Mouse (Mus musculus) liver (tissue): ENCODE measurements at regions not wholly inside any gene's neighbourhood (a gene's known extent, or its start where the extent isn't known, plus 50 kb on each side); places are given as distances from the start of the nearest gene placed in this dataset.
A peak's percentile ranks its signal among the peaks of the same experiment; 100 is the strongest.

Experiments used
- DNase-seq: peaks from one replicate; pipeline ENCODE4 v3.0.0-alpha.2; 2020; ENCODE audit warnings: mixed read lengths

- DNase-seq = no peak
Observed at GRCm38 (mm10) chr19:30289721-30290120, 57.0 kb downstream of the Mbl2 start.

- peak; percentile 14 for DNase-seq
Observed at GRCm38 (mm10) chr19:30295263-30295704, 62.5 kb downstream of the Mbl2 start.

DNA sequence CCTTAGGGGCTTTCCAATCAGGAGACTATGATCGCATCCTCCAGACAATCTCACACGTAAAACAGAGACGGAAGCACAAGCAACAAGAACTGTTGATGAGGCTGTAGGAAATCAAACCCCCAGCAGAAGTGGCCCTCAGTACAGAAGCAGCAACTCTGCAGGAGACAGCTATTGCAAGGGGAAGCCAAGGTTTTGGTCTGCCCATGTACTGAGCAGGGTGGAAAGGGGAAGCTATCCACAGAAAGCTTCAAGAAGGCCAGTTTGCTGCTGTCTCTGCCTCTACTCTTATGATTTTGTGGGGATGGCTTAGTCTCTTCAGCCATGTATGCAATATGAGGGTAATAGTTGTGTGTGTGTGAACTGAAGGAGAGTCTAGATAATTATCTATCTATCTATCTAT is 63.3 kb downstream of the Mbl2 start:
- DNase-seq = no peak

DNA sequence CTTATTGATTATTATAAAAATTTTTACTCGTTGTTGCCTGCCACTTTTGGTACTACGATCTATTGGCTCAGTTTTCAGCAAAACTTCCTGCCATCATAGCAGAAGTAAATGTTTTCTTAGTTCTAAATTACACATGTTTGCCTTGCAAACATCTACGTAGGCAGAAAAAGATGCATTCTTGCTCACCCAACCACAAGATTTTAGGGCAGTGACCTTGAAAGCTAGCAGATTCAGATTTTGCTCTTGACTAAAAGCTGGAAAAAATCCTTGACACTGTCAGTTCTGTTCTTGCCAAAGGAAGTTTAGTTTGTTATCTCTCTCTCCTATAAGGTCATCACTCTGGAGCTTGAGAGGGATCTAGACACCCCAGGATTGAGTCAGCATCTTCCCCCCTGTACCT is 66.8 kb downstream of the Mbl2 start:
- no peak for DNase-seq

- DNase-seq = no peak
Observed at GRCm38 (mm10) chr19:30302281-30302680, 69.5 kb downstream of the Mbl2 start.

DNA sequence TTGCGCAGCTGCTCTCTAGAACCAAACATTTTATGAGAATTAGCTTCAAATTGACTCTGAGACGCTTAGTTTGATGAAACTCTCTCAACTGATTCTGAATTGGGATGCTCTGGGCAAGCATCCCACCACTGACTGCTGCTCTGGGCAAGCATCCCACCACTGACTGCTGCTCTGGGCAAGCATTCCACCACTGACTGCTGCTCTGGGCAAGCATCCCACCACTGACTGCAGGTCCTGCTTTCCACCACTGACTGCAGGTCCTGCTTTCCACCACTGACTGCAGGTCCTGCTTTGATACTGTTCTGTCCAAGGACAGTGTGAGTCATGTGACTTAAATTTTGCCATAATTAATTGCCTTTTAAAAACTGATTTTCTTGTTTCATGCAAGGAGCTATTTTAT is 73.6 kb downstream of the Mbl2 start:
- DNase-seq = no peak

GRCm38 (mm10) chr19:30306919-30307318 is 74.2 kb downstream of the Mbl2 start:
- DNase-seq = no peak

DNA sequence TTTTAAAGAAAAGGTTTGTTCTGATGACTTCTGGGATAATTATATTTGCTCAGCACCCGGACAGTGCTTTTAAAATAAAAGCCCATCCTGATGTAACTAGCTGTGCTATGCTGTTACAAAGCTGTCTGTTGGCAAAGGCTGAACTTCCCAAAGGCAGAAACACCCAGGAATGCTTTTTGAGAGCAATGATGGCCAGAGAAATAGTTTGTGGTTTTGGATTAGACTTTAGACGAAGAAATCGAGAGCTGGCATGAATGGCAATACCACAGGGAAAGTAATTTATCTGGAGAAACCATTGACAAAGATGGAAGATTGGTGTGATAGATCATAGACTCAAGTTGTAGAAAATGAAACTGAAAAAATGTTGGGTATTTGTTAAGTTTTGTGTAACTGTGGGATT is 84.6 kb downstream of the Mbl2 start:
- DNase-seq = no peak

DNA sequence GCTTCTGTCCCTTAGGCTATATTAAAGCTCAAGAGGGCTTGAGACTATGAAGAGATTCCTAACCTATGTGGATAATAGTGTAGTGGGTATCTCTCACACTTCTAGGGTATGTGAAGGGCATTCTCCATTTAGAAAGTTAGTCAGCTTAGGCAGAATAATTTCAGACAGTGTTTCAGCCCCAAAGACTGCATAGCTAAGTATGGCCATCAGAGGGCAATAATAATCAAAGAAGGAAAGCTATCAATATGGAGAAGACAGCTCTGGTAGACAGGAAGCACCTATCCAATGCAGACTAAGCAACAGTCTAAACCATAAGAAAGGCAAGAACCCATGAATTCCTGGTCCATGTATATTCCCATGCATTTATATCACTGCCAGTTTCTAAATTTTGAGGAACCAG is 95.0 kb downstream of the Mbl2 start:
- DNase-seq = no peak

DNA sequence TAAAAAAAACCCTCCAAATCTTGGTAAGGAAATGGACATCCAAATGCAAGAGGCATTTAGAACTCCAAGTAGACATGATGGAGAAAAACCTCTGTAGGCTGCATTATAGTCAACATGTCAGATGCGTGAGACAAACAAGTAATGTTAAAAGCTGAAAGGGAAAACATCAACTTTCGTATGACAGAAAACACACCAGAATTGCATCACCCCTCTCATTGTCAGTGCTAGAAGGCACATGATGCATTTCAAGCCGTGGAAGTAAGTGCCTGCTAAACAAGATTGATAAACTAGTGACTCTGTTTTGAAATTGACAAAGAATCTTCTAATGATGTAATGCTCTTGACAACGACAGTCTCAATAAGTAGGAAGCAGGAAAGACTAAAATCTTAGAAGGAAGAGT is 96.1 kb downstream of the Mbl2 start:
- DNase-seq = no peak

GRCm38 (mm10) chr19:30330792-30331191 is 98.0 kb downstream of the Mbl2 start:
- DNase-seq = no peak

GRCm38 (mm10) chr19:30331850-30332249 is 99.1 kb downstream of the Mbl2 start:
- DNase-seq = no peak

GRCm38 (mm10) chr19:30344401-30344800 is 111.7 kb downstream of the Mbl2 start:
- DNase-seq = no peak

- DNase-seq = no peak
Observed at GRCm38 (mm10) chr19:30348924-30349323, 116.2 kb downstream of the Mbl2 start.

DNA sequence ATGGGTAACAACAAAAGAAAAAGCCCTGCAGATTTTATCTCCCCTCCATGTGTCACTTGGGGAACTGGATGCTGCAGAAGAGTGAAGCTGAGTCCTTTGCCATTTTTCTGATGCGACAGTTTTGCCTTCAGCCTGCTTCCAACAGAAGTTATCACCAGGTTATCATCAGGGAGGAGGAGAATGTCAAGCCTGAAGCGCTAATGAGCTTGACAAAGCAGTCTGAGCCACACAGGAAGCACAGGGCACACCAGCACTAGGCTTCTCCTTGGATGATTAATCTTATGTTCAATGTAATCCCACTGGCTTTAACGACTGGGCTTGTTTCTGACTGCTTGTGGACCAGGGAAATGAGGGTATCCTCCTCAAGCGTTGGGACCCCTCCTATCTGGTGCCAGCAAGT is 122.2 kb downstream of the Mbl2 start:
- DNase-seq = no peak

- DNase-seq = no peak
Observed at GRCm38 (mm10) chr19:30358961-30359360, 126.2 kb downstream of the Mbl2 start.

- DNase-seq = no peak
Observed at GRCm38 (mm10) chr19:30371901-30372300, 139.2 kb downstream of the Mbl2 start.

DNA sequence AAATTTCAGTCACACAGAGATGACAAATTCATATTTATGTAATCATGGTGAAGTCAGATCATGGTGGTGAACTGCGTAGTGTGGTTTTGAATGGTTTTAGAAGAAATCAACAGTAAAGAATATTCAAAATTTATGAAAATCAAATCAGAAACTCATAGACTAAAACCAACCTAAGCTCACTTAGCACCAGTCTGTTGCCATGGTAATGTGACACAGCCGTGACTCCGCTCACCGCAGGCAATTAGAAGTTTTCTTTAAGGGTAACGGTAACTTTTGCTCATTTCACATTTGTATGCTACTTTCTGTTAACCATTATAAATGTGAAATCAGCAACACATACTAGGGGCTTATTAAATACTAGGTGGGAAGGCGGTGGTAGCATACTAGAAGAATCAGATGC is 147.0 kb downstream of the Mbl2 start:
- no peak for DNase-seq

GRCm38 (mm10) chr19:30380515-30381206 is 147.9 kb downstream of the Mbl2 start:
- DNase-seq = no peak

DNA sequence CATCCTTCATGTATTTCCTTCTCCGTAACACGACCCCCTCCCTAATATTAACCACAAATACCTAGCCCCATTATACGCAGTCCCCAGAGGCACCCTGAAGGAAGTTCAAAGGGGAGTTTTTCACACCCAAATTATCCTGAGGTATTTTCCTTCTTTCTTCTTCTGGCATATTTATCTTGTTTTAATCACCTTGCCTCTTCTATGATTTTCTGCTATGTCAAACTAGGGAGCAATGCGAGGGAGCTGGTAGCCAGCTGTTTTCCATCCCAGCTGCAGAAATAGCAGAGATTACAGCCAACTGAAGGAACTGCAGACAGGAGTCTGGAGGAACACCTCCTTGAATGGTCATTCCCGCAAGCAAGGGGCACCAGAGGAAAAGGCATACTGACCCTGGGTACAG is 155.7 kb downstream of the Dkk1 start:
- DNase-seq = no peak

GRCm38 (mm10) chr19:30406943-30407342 is 142.5 kb downstream of the Dkk1 start:
- no peak for DNase-seq

DNA sequence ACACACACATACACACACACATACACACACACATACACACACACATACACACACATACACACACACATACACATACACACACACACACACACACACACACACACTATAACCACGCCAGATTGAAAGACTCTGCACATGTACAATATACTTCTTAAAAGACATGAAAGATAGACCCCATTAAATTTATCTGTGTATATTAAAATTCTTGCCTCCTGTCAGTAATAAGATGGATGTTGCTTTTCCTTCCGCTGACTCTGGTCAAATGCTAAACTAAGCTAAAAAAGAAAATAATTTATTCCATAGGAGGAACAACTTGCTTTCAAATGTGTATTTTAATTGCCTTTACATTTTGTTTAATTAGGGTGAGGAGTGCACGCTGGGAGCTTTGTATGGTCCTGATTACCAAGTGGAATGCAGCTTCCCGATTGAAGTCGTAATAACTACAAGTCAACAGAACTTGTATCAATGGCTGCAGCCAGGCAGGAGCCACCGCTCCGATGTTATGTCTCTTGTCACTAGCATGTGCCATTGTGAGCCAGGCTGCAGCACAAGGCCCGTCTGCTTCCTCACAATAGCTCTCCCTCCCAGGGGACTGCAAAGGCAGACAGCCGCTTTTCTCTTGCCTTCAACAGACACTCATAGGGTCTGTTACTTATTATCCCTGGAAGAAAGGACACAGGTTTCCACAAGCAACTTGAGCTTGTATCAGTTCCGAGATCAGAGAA is 129.7 kb downstream of the Dkk1 start:
- no peak for DNase-seq

DNA sequence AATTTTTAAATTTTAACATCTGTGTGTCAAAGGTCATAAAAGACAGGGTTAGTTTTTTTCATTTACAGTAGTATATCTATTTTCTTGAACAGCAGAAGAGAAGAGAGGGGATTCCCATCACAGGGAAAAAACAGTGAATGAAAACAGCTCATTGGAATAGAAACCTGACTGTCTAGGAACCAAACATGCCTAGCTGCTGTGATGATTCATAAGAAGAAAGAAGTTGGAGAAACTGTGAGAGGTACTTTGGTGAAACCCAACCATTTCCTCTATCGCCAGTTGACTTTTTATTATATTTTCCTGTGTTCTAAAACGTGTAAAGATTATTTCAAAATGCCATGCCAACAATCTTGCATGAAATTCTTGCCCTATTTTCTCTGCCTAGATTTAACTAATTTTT is 123.8 kb downstream of the Dkk1 start:
- no peak for DNase-seq

DNA sequence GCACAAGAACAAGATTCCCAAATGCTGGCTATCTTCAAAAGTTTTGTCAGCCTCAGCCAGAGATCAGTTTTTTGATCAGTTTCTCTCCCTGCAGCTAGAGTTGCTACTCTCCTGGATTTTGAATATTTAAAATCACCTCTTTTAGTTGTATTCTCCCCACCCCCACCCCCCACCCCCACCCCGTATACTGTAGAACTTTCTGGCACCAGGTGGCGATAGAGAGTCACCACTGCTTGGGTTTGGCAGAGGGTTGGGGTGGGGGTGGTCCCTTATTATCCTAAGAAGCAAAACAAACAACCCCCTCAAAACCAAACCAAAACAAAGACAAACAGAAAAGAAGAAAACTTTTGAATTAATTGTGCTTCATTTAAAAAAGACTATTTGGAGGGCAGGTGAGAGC is 122.0 kb downstream of the Dkk1 start:
- DNase-seq = peak; percentile 7

- no peak for DNase-seq
Observed at GRCm38 (mm10) chr19:30433141-30433540, 116.3 kb downstream of the Dkk1 start.
